Mouse (Mus musculus) G1E (cell line): Measurements from ENCODE around the gene Myh14. TPM values are rescaled to one million over a fixed set of nuclear protein-coding genes. Genes with fewer than 3 reads are reported as not detected.
"Not testable (repeated sequence)": the region's sequence is repeated elsewhere in the genome, so short reads cannot be mapped to it uniquely, and the experiment has no call there.

Experiments
- ATAC-seq: 2 replicates; pipeline ENCODE4 v1.8.0; 2016; ENCODE audit warnings: mild to moderate bottlenecking; ENCODE audit not compliant: insufficient number of reproducible peaks, poor library complexity, low FRiP score, severe bottlenecking; ENCODE audit errors: extremely low read depth
- DNase-seq: peaks from one replicate; pipeline ENCODE4 v3.0.0; 2012; ENCODE audit warnings: low spot score
- H3K27me3 ChIP-seq: 2 replicates; pipeline ENCODE4 v1.6.1; 2012; ENCODE audit warnings: mild to moderate bottlenecking, low read length, inconsistent platforms; ENCODE audit not compliant: insufficient read depth
- H3K36me3 ChIP-seq: replicated peaks from 2 replicates; pipeline ENCODE3; 2012; ENCODE audit warnings: mild to moderate bottlenecking, inconsistent platforms
- H3K4me1 ChIP-seq: 2 replicates; pipeline ENCODE4 v1.6.1; 2012; ENCODE audit warnings: low read depth, low read length, inconsistent platforms, mixed read lengths; ENCODE audit not compliant: insufficient read depth
- H3K4me3 ChIP-seq: 2 replicates; pipeline ENCODE4 v1.5.1; 2012; ENCODE audit warnings: low read depth, mild to moderate bottlenecking, inconsistent platforms, low read length, moderate library complexity, mixed read lengths
- H3K9me3 ChIP-seq: replicated peaks from 2 replicates; pipeline ENCODE4 v1.6.1; 2012; ENCODE audit warnings: inconsistent platforms
- CTCF ChIP-seq: IDR thresholded peaks from 2 replicates; pipeline ENCODE4 v1.5.1; 2012; ENCODE audit warnings: low read depth, low read length, inconsistent platforms, mixed read lengths
- GATA1 ChIP-seq: IDR thresholded peaks from 2 replicates; pipeline ENCODE4 v1.6.1; 2012; ENCODE audit warnings: borderline replicate concordance, low read length, inconsistent platforms, mixed read lengths
- GATA2 ChIP-seq: IDR thresholded peaks from 2 replicates; pipeline ENCODE4 v1.6.1; 2012; ENCODE audit warnings: low read depth, low read length, inconsistent platforms, borderline replicate concordance
- POLR2AphosphoS5 ChIP-seq: IDR thresholded peaks from 2 replicates; pipeline ENCODE4 v1.6.1; 2012; ENCODE audit warnings: low read depth, low read length, inconsistent platforms; ENCODE audit not compliant: insufficient replicate concordance
- TAL1 ChIP-seq: conservative IDR thresholded peaks from 2 replicates; pipeline ENCODE4 v1.6.1; 2012; ENCODE audit warnings: low read depth, low read length, inconsistent platforms, mixed read lengths
- polyA plus RNA-seq: library from polyadenylated mRNA; stranded (reverse); fragments of >175 nt; gene quantifications from 2 replicates; pipeline ENCODE4 v1.2.3, GENCODE M21; 2012
- total RNA-seq, 2 experiments: library from RNA; stranded (forward) in 1 of 2; stranded (reverse) in 1 of 2; fragments of 200-1000 nt in 1 of 2; fragments of >200 nt in 1 of 2; fragmentation: Nextera tagmentation in 1 of 2; gene quantifications; 2 replicates each; pipeline ENCODE4 v1.2.3; 2014 to 2017

The Myh14 gene
- total RNA-seq (2014; fragmentation: Nextera tagmentation) (not detected in 2 replicates), total RNA-seq (2017) (not detected in 2 replicates), polyA plus RNA-seq (not detected in 2 replicates)

DNA sequence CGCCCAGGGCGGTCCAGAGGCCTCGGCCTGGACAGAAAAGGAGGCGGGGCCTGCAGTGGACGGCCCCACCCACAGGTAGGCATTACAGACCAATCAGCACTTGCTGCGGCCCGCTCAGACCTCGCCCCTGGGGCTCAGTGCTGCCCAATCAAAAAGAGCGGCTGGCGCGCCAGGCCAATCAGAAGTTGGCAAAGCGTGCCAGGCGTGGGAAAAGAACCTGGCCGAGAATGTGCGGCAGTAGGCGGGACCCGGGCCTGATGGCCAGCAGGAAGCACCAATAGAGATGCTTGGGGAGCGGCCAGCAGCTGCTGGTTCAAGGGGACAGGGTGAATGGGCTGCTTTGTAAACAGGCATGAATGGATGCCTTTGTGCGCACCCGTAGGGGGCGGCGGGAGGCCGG, at the start of gene Myh14:
Gene Myh14, minus strand, starts transcription at position 41 of the 400 bp plus-strand sequence.
- TF ChIP-seq GATA1, result no peak
- no peak for TF ChIP-seq TAL1
- DNase-seq (no peak), ATAC-seq (no peak)
- no peak within 1 kb of the TSS for H3K4me3 ChIP-seq
- H3K27me3 ChIP-seq, result no peaks in the 10 kb centered on the region; the same call in 1 of the 2 replicates
- H3K9me3 ChIP-seq, result peaks cover 8% of the 10 kb centered on the region
- H3K36me3 ChIP-seq, result no peaks in the 10 kb centered on the region
- no peaks in the 10 kb centered on the region for H3K4me1 ChIP-seq

DNA sequence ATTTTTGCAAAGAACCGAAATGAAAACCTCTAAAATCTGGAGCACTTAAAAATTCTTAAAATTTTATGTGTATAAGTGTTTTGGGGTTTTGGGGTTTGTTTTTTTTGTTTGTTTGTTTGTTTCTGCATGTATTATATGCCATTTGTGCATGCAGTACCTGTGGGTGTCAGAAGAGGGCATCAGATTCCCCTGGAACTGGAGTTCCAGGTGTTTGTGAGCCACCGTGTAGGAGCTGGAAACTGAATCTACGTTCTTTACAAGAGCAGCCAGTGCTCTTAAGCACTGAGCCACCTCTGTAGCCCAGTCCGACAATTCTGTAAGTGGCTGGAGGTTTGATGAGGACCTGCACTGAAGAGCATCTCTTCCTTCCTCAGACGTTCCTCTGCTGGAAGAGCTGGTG, 39.2 kb upstream of the Myh14 start:
- Histone ChIP-seq H3K4me3 (no peak overlapping the region), H3K4me1 (no peaks in the 10 kb centered on the region), H3K36me3 (no peaks in the 10 kb centered on the region), H3K27me3 (no peaks in the 10 kb centered on the region; the same call in 1 of the 2 replicates), H3K9me3 (peaks cover 3% of the 10 kb centered on the region; the same call in 1 of the 2 replicates)
- no peak for DNase-seq
- no peak for ATAC-seq
- no peak for TF ChIP-seq GATA1
- TF ChIP-seq GATA2, result no peak
- no peak for TF ChIP-seq CTCF
- TF ChIP-seq TAL1, result no peak
- no peak for TF ChIP-seq POLR2AphosphoS5

DNA sequence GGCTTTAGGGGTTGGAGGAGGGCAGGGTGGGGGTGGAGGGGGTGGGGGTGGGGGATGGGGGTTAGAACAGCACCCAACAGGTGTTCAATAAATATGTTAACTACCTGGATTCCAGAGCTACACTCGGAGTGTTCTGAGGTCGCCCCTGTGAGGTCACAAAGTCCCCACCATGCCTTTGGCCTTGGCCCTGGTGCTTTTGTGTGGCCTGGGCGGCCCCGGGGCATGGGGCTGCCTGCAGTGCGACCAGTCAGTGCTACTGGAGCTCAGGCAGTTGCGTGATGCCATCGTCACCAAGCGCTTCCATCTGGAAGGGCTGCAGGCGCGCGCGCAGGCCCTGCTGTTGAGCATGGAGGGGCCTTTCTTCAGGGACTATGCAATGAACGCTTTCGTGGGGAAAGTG, 37.9 kb upstream of the Myh14 start, which contains the start of gene Izumo2:
Gene Izumo2, plus strand, starts transcription at position 169 of the 400 bp plus-strand sequence.
- Histone ChIP-seq H3K36me3 (no peaks in the 10 kb centered on the region), H3K27me3 (no peaks in the 10 kb centered on the region; the same call in 1 of the 2 replicates), H3K4me3 (no peak within 1 kb of the TSS), H3K9me3 (peaks cover 3% of the 10 kb centered on the region; the same call in 1 of the 2 replicates), H3K4me1 (no peaks in the 10 kb centered on the region)
- ATAC-seq, result no peak
- no peak for TF ChIP-seq TAL1
- TF ChIP-seq CTCF, result no peak
- no peak for TF ChIP-seq GATA1
- TF ChIP-seq POLR2AphosphoS5, result no peak
- no peak for TF ChIP-seq GATA2
- no peak for DNase-seq

DNA sequence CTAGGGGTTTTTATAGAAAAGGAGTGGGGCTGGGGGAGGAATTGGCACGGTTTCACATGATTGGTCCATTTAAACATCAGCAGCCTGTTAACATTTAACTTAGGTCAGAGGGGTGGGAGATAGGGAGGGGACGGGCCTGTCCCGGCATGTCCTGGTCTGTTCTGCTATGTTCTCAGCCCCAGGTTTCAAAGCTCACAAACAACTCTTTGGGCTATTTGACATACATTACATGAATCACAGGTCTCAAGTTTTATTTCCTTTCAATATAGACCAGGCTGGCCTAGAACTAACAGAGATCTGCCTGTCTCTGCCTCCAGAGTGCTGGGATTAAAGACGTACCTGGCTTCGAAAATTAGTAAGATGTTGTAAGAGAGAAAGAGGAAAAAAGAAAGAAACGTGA, 37.5 kb upstream of the Myh14 start:
- ATAC-seq, H3K27me3 ChIP-seq, H3K36me3 ChIP-seq, H3K4me1 ChIP-seq, DNase-seq, H3K4me3 ChIP-seq, H3K9me3 ChIP-seq: not testable (repeated sequence)

DNA sequence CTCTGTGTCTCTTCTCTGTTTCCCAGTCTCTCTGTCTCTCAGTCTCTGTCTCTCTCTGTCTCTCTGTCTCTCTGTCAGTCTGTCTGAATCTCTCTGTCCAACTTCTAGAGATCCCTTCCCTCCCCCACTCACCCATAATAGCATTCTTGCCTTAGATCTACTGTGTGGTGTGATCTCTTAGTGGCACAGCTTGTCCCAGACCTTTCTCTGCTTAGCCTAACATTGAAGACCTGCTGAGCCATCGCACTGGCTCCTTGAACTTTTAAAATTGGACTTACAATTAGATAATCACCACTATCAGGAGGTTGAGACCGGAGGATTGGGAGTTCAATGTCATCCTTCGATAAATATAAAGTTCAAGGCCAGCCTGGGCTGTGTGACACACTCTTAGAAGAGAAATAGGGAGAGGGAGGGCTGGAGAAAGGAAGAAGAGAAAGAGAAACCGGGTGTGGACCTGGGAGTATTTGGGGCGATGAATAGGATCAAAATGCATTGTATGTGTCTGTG, 36.6 kb upstream of the Myh14 start:
- H3K27me3 ChIP-seq, result no peaks in the 10 kb centered on the region; the same call in 1 of the 2 replicates
- H3K4me1 ChIP-seq, result no peaks in the 10 kb centered on the region
- ATAC-seq, result no peak
- no peak for DNase-seq
- H3K36me3 ChIP-seq, result no peaks in the 10 kb centered on the region
- peaks cover 3% of the 10 kb centered on the region; the same call in 1 of the 2 replicates for H3K9me3 ChIP-seq
- no peak overlapping the region for H3K4me3 ChIP-seq
- TF ChIP-seq CTCF (no peak), TAL1 (no peak), POLR2AphosphoS5 (no peak), GATA1 (no peak), GATA2 (no peak)

DNA sequence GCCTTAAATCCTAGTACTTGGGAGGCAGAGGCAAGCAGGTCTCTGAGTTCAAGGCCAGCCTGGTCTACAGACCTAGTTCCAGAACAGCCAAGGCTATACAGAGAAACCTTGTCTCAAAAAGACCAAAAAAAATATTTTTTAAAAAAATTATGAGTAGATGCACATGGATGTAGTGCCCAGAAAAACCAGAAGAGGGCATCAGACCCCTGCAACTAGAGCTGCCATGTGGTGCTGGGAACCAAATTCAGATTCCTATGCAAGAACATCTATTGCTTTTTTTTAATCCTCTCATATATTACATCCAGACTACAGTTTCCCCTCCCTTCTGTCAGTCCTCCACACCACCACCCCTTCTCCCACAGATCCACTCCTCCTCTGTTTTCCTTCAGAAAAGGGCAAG, 35.7 kb upstream of the Myh14 start:
- H3K9me3 ChIP-seq, result peaks cover 3% of the 10 kb centered on the region; the same call in 1 of the 2 replicates
- no peak for DNase-seq
- no peaks in the 10 kb centered on the region for H3K4me1 ChIP-seq
- no peaks in the 10 kb centered on the region for H3K36me3 ChIP-seq
- TF ChIP-seq CTCF, result no peak
- no peak for TF ChIP-seq TAL1
- no peak for TF ChIP-seq GATA2
- TF ChIP-seq POLR2AphosphoS5, result no peak
- TF ChIP-seq GATA1, result no peak
- no peak overlapping the region for H3K4me3 ChIP-seq
- no peaks in the 10 kb centered on the region; the same call in 1 of the 2 replicates for H3K27me3 ChIP-seq
- ATAC-seq, result no peak

DNA sequence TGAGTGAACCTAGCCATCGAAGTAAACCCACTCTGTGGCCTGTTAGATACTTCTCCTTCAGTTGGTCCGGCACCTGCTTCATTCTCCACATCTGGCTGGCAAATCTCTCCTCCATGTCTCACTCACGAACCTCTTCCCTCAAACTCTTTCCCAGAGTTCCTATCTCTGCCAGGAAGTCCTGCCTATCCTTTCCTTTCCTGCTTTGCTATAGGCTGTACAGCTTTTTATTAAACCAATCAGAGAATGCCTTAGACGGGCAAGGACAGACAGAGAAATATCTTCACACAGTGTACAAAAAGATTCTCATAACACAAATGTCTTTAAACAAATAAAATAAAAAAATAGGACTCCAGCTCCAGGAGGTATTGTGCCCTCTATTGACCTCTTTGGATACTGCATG, 34.4 kb upstream of the Myh14 start:
- H3K4me3 ChIP-seq, result no peak overlapping the region
- ATAC-seq, result no peak
- DNase-seq, result no peak
- TF ChIP-seq GATA2 (no peak), GATA1 (no peak), TAL1 (no peak), POLR2AphosphoS5 (no peak), CTCF (no peak)
- H3K27me3 ChIP-seq, result peaks cover 3% of the 10 kb centered on the region; the same call in 1 of the 2 replicates
- peaks cover 5% of the 10 kb centered on the region for H3K4me1 ChIP-seq
- H3K36me3 ChIP-seq, result no peaks in the 10 kb centered on the region
- 0 out of 2 replicates have a peak, but pooled peaks cover 3% of the 10 kb centered on the region for H3K9me3 ChIP-seq
